Mouse (Mus musculus): ENCODE measurements around the gene Slc7a10. TPM values are rescaled to one million over a fixed set of nuclear protein-coding genes. Genes with fewer than 3 reads are reported as not detected.

Gene Slc7a10
- total and polyA plus RNA-seq, 3 experiments, result not detected

GRCm38 (mm10) chr7:35166988-35167387, 19.2 kb upstream of the Slc7a10 start:
- no peaks in the 10 kb centered on the region for H3K36me3 ChIP-seq (replicated peaks in 1 of 2; ENCODE audit: control insufficient read depth in 1 of 2, insufficient read depth in 1 of 2, low read length in 1 of 2)
- TF ChIP-seq MAFK (IDR thresholded peaks at IDR 0.05; ENCODE audit: insufficient replicate concordance, low read length) (no peak), SMC3 (IDR thresholded peaks at IDR 0.05; ENCODE audit: low read depth, low read length) (no peak), GABPA (IDR thresholded peaks at IDR 0.05; ENCODE audit: insufficient replicate concordance, low read depth, low read length) (no peak), MEF2A (IDR thresholded peaks at IDR 0.05; ENCODE audit: borderline replicate concordance, low read depth, low read length) (no peak), ZMIZ1 (IDR thresholded peaks at IDR 0.05; ENCODE audit: low read depth, low read length) (no peak), NELFE (IDR thresholded peaks at IDR 0.05; ENCODE audit: low read depth, low read length) (no peak), E2F4 (IDR thresholded peaks at IDR 0.05; ENCODE audit: insufficient replicate concordance, low read depth, low read length) (no peak), POLR2AphosphoS2 (IDR thresholded peaks at IDR 0.05; ENCODE audit: low read depth, low read length) (no peak), USF1 (IDR thresholded peaks at IDR 0.05; ENCODE audit: low read depth, low read length) (no peak), MAX (IDR thresholded peaks at IDR 0.05; ENCODE audit: low read length) (no peak), BHLHE40 (IDR thresholded peaks at IDR 0.05; ENCODE audit: low read depth, low read length) (no peak), TBP (conservative IDR thresholded peaks at IDR 0.05; ENCODE audit: low read depth, low read length) (no peak), ZNF384 (IDR thresholded peaks at IDR 0.05; ENCODE audit: low read depth, low read length) (no peak), TCF12 (IDR thresholded peaks at IDR 0.05; ENCODE audit: low read depth, low read length) (no peak), EP300 (IDR thresholded peaks at IDR 0.05; ENCODE audit: low read length) (no peak)
- DNase-seq (ENCODE audit: extremely low read depth), result no peak
- H3K4me2 ChIP-seq (ENCODE audit: insufficient read depth, low read depth, poor library complexity, severe bottlenecking), result no peak overlapping the region
- H3K4me3 ChIP-seq (replicated peaks in 1 of 3; ENCODE audit: low read depth in 2 of 3, low read length in 2 of 3, poor library complexity in 1 of 3), result no peak overlapping the region
- dilution Hi-C loops (cut with MboI; ENCODE audit: extremely low pct_ligation_motif_present, extremely low pct_unique_long_range_greater_than_20kb, low sequenced_read_pairs), result no loop called here
- H3K79me2 ChIP-seq (replicated peaks; ENCODE audit: control insufficient read depth, extremely low read depth, insufficient read depth, poor library complexity, severe bottlenecking), result no peaks in the 10 kb centered on the region
- H3K27me3 ChIP-seq (replicated peaks), result peaks cover 12% of the 10 kb centered on the region
- no peak overlapping the region for H3K27ac ChIP-seq (ENCODE audit: insufficient read depth, low read depth)
- in situ Hi-C loops (cut with MboI; ENCODE audit: low pct_ligation_motif_present, low pct_unique_long_range_greater_than_20kb, low sequenced_read_pairs), result no loop called here
- H3K9ac ChIP-seq (ENCODE audit: insufficient read depth, low read depth), result no peak overlapping the region
- H3K9me3 ChIP-seq (replicated peaks; ENCODE audit: low read length), result no peaks in the 10 kb centered on the region
- H3K4me1 ChIP-seq (ENCODE audit: control insufficient read depth in 1 of 2, insufficient read depth in 2 of 2), result peaks cover 0 to 3% of the 10 kb centered on the region in 2 experiments; a peak in 1 of 4 replicates

GRCm38 (mm10) chr7:35167925-35168324, 18.3 kb upstream of the Slc7a10 start:
- Histone ChIP-seq H3K79me2 (replicated peaks; ENCODE audit: control insufficient read depth, extremely low read depth, insufficient read depth, poor library complexity, severe bottlenecking) (no peaks in the 10 kb centered on the region), H3K36me3 (replicated peaks in 1 of 2; ENCODE audit: control insufficient read depth in 1 of 2, insufficient read depth in 1 of 2, low read length in 1 of 2) (no peaks in the 10 kb centered on the region), H3K4me1 (ENCODE audit: control insufficient read depth in 1 of 2, insufficient read depth in 2 of 2) (peaks cover 0 to 9% of the 10 kb centered on the region in 2 experiments; a peak in 2 of 4 replicates), H3K9me3 (replicated peaks; ENCODE audit: low read length) (no peaks in the 10 kb centered on the region), H3K4me2 (ENCODE audit: insufficient read depth, low read depth, poor library complexity, severe bottlenecking) (no peak overlapping the region), H3K9ac (ENCODE audit: insufficient read depth, low read depth) (no peak overlapping the region), H3K27ac (ENCODE audit: insufficient read depth, low read depth) (no peak overlapping the region), H3K4me3 (replicated peaks in 1 of 3; ENCODE audit: low read depth in 2 of 3, low read length in 2 of 3, poor library complexity in 1 of 3) (no peak overlapping the region), H3K27me3 (replicated peaks) (peaks cover 8% of the 10 kb centered on the region)
- in situ Hi-C loops (cut with MboI; ENCODE audit: low pct_ligation_motif_present, low pct_unique_long_range_greater_than_20kb, low sequenced_read_pairs), result no loop called here
- no peak for DNase-seq (ENCODE audit: extremely low read depth)
- TF ChIP-seq MXI1 (IDR thresholded peaks at IDR 0.05; ENCODE audit: low read depth, low read length) (no peak), ELF1 (IDR thresholded peaks at IDR 0.05; ENCODE audit: low read depth, low read length) (no peak), RAD21 (IDR thresholded peaks at IDR 0.05; ENCODE audit: low read depth, low read length) (no peak), MYC (IDR thresholded peaks at IDR 0.05; ENCODE audit: low read depth, low read length) (no peak), CHD1 (IDR thresholded peaks at IDR 0.05; ENCODE audit: low read depth, low read length) (no peak), ZKSCAN1 (IDR thresholded peaks at IDR 0.05; ENCODE audit: borderline replicate concordance, low read depth, low read length) (no peak), MAFK (IDR thresholded peaks at IDR 0.05; ENCODE audit: insufficient replicate concordance, low read length) (no peak), POLR2AphosphoS2 (IDR thresholded peaks at IDR 0.05; ENCODE audit: low read depth, low read length) (no peak), USF1 (IDR thresholded peaks at IDR 0.05; ENCODE audit: low read depth, low read length) (no peak), TCF12 (IDR thresholded peaks at IDR 0.05; ENCODE audit: low read depth, low read length) (no peak), SMC3 (IDR thresholded peaks at IDR 0.05; ENCODE audit: low read depth, low read length) (no peak), JUND (conservative IDR thresholded peaks at IDR 0.05; ENCODE audit: low read depth, low read length) (no peak), TBP (conservative IDR thresholded peaks at IDR 0.05; ENCODE audit: low read depth, low read length) (no peak), EP300 (IDR thresholded peaks at IDR 0.05; ENCODE audit: low read length) (no peak)
- dilution Hi-C loops (cut with MboI; ENCODE audit: extremely low pct_ligation_motif_present, extremely low pct_unique_long_range_greater_than_20kb, low sequenced_read_pairs), result no loop called here

All from CH12.LX (cell line).